Mouse (Mus musculus) midbrain, embryonic 14.5 days (tissue): Measurements from ENCODE around the gene Fam83d. TPM values are rescaled to one million over a fixed set of nuclear protein-coding genes. Genes with fewer than 3 reads are reported as not detected.
A peak's percentile ranks its signal among the peaks of the same experiment; 100 is the strongest.

Source experiments
- ATAC-seq: fragments of 200-750 bp; cut with Nextera tagmentation; 2 replicates; pipeline ENCODE4 v1.8.0; 2017; ENCODE audit warnings: moderate number of reproducible peaks, moderate library complexity; ENCODE audit not compliant: low FRiP score, low TSS enrichment
- DNase-seq: peaks from one replicate; pipeline ENCODE4 v3.0.0-alpha.2; 2015
- H3K27ac ChIP-seq: fragments of 300-500 bp; sonication (generic); replicated peaks from 2 replicates; pipeline ENCODE4 v1.5.1; 2014; ENCODE audit warnings: mild to moderate bottlenecking, low read depth, low read length, moderate library complexity
- H3K27me3 ChIP-seq: fragments of 300-500 bp; sonication (generic); 2 replicates; pipeline ENCODE4 v1.6.1; 2014; ENCODE audit warnings: low read length, control low read depth, mixed read lengths; ENCODE audit not compliant: control insufficient read depth, insufficient read depth
- H3K36me3 ChIP-seq: fragments of 300-500 bp; sonication (generic); 2 replicates; pipeline ENCODE4 v1.6.1; 2014; ENCODE audit warnings: low read length, control low read depth; ENCODE audit not compliant: control insufficient read depth, insufficient read depth
- H3K4me1 ChIP-seq: fragments of 300-500 bp; sonication (generic); 2 replicates; pipeline ENCODE4 v1.6.1; 2014; ENCODE audit warnings: mild to moderate bottlenecking, antibody characterized with exemption, low read length, control low read depth; ENCODE audit not compliant: control insufficient read depth, insufficient read depth
- H3K4me2 ChIP-seq: fragments of 300-500 bp; sonication (generic); 2 replicates; pipeline ENCODE4 v1.6.1; 2014; ENCODE audit warnings: mild to moderate bottlenecking, low read length, moderate library complexity
- H3K4me3 ChIP-seq: fragments of 300-500 bp; sonication (generic); replicated peaks from 2 replicates; pipeline ENCODE4 v1.5.1; 2014; ENCODE audit warnings: low read depth, low read length
- H3K9ac ChIP-seq: fragments of 300-500 bp; sonication (generic); replicated peaks from 2 replicates; pipeline ENCODE4 v1.6.1; 2014; ENCODE audit warnings: mild to moderate bottlenecking, low read length, moderate library complexity
- H3K9me3 ChIP-seq: fragments of 300-500 bp; sonication (generic); 2 replicates; pipeline ENCODE4 v1.6.1; 2016; ENCODE audit warnings: low read length, control low read depth, mixed read lengths; ENCODE audit not compliant: control insufficient read depth
- WGBS: fragments of 180-500 bp; shearing (Covaris S2); extraction: QIAGEN DNeasy Blood & Tissue Kit; methylation state at CpG from one replicate; pipeline ENCODE4 v1.1.7; 2014; 5-methylcytosine and 5-hydroxymethylcytosine counted together
- microRNA-seq: library from miRNA; unstranded; fragments of <30 nt; microRNA quantifications from one replicate; pipeline ENCODE4, GENCODE M21; 2016
- polyA plus RNA-seq: library from polyadenylated mRNA; unstranded; fragments of >200 nt; fragmentation: Nextera tagmentation; extraction: Ambion mirVana; gene quantifications from 2 replicates; pipeline ENCODE4 v1.2.1, GENCODE M21; 2014

Gene Fam83d
- polyA plus RNA-seq, 1 experiment from 2014 or later = 11.7 TPM

DNA sequence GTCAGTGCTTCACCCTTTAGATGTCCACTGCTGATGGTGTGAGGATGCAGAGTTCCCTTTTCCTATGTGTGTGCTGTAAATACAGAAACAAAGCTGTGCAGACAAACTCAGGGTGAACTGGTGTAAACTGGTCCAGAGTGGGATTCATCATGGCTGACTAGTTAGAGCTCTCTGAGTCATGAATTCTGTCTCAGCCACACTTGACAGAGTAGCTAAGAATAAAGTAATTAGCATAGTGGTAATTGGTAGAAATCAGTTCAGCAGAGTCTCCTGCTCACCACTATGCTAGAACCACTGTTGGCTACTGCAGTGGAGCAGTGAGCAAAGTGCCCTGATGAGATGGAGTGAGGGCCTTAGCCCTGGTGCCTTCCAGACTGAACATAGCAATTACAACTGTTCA, 47.8 kb downstream of the Fam83d start:
- Histone ChIP-seq H3K36me3 (peaks cover 31% of the 10 kb centered on the region), H3K4me1 (no peaks in the 10 kb centered on the region), H3K9ac (no peak overlapping the region), H3K4me3 (no peak overlapping the region), H3K27me3 (no peaks in the 10 kb centered on the region), H3K27ac (no peak overlapping the region), H3K4me2 (no peak overlapping the region), H3K9me3 (no peaks in the 10 kb centered on the region)
- DNase-seq (no peak), ATAC-seq (no peak)

GRCm38 (mm10) chr2:158816239-158816638, 48.3 kb downstream of the Fam83d start:
- H3K4me1 ChIP-seq = no peaks in the 10 kb centered on the region
- ATAC-seq (no peak), DNase-seq (no peak)
- H3K9me3 ChIP-seq = no peaks in the 10 kb centered on the region
- WGBS = 97% methylated on average over 4 of the region's 4 CpGs
- H3K36me3 ChIP-seq = peaks cover 31% of the 10 kb centered on the region
- H3K4me3 ChIP-seq = no peak overlapping the region
- no peak overlapping the region for H3K9ac ChIP-seq
- H3K27me3 ChIP-seq = no peaks in the 10 kb centered on the region
- no peak overlapping the region for H3K27ac ChIP-seq
- H3K4me2 ChIP-seq = no peak overlapping the region

- DNase-seq = no peak
- peaks cover 36% of the 10 kb centered on the region for H3K36me3 ChIP-seq
Observed at GRCm38 (mm10) chr2:158817708-158818107, 49.8 kb downstream of the Fam83d start.

DNA sequence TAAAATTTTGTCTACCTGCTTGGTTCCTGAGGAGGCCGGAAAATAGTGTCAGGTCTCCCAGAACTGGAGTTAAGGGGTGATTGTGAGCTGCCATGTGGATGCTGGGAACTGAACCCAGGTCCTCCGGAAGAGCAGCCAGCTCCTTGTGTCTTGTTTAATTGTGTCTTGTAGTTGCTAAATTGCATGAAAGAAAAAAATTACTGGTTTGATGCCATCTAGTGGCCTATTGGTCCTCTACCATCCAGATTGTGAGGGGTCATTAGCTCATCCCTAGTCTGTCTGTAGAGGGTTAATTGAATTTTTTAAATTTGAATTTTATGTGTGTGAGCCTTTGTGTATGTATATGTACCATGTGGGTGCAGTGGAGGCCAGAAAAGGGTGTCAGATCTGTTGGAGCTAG, 60.2 kb downstream of the Fam83d start:
- Histone ChIP-seq H3K27me3 (no peaks in the 10 kb centered on the region), H3K4me1 (no peaks in the 10 kb centered on the region), H3K36me3 (peaks cover 34% of the 10 kb centered on the region), H3K9ac (no peak overlapping the region), H3K27ac (no peak overlapping the region), H3K9me3 (no peaks in the 10 kb centered on the region), H3K4me2 (no peak overlapping the region), H3K4me3 (no peak overlapping the region)
- no peak for ATAC-seq
- 88% methylated on average over 2 of the region's 2 CpGs for WGBS
- no peak for DNase-seq

More at GRCm38 (mm10) chr2:158817708-158818107, 49.8 kb downstream of the Fam83d start:
- Histone ChIP-seq H3K27me3 (no peaks in the 10 kb centered on the region), H3K9ac (no peak overlapping the region), H3K4me1 (no peaks in the 10 kb centered on the region), H3K27ac (no peak overlapping the region), H3K4me2 (no peak overlapping the region), H3K9me3 (no peaks in the 10 kb centered on the region), H3K4me3 (no peak overlapping the region)
- no peak for ATAC-seq
- 92% methylated on average over 8 of the region's 8 CpGs for WGBS

DNA sequence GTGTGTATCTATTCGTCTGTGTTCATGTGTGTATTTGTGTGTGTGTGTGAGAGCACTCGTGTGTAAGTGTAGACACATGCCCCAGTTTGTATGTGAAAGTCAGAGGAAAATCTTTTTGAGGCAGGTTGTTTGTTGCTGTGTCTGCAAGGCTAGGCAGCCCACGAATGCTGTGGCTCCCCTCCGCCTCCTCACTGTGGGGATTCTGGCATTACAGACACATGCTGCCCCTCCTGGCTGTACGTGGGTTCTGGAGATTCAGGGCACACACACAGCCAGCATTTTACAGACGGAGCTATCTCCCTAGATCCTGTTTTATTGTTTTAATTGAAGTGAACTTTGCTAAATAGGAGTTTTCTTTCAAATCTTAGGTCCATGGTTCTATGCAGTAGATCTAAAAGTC, 61.9 kb downstream of the Fam83d start:
- 79% methylated on average over 6 of the region's 6 CpGs for WGBS
- ATAC-seq = no peak

GRCm38 (mm10) chr2:158833221-158833620, 65.3 kb downstream of the Fam83d start:
- no peak overlapping the region for H3K4me2 ChIP-seq
- WGBS = 73% methylated on average over 5 of the region's 5 CpGs
- peaks cover 5% of the 10 kb centered on the region; the same call in 1 of the 2 replicates for H3K4me1 ChIP-seq
- H3K36me3 ChIP-seq = peaks cover 48% of the 10 kb centered on the region
- H3K9me3 ChIP-seq = no peaks in the 10 kb centered on the region
- no peak overlapping the region for H3K9ac ChIP-seq
- ATAC-seq (no peak), DNase-seq (peak; percentile 11)
- no peaks in the 10 kb centered on the region for H3K27me3 ChIP-seq
- H3K4me3 ChIP-seq = no peak overlapping the region
- no peak overlapping the region for H3K27ac ChIP-seq

More for the DNA sequence above, 61.9 kb downstream of the Fam83d start:
- Histone ChIP-seq H3K9ac (no peak overlapping the region), H3K9me3 (no peaks in the 10 kb centered on the region), H3K4me1 (peaks cover 5% of the 10 kb centered on the region; the same call in 1 of the 2 replicates), H3K36me3 (peaks cover 43% of the 10 kb centered on the region), H3K4me3 (no peak overlapping the region), H3K27me3 (no peaks in the 10 kb centered on the region), H3K27ac (no peak overlapping the region), H3K4me2 (no peak overlapping the region)
- no peak for DNase-seq

DNA sequence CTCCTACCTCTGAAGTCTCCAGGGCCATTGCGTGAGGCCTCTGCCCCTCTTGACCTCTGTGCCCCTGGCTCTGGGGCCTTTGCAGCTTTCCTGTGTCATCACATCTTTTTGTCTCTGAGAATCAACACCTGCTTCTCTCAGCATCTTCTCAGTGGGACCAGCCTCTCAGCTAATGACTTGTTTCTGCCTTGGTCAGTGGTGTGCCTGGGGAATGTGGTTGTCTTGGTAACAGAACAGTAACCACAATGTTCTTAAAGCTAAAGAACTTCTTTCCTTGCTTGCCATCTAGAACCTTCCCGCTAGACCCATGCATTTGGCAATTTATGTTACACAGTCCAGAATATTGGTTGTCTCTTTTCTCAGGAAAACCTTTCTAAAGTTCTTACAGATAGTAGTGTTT, 65.8 kb downstream of the Fam83d start:
- peaks cover 48% of the 10 kb centered on the region for H3K36me3 ChIP-seq
- H3K27ac ChIP-seq = no peak overlapping the region
- no peaks in the 10 kb centered on the region for H3K9me3 ChIP-seq
- no peak overlapping the region for H3K4me2 ChIP-seq
- peak; percentile 23 for DNase-seq
- H3K27me3 ChIP-seq = no peaks in the 10 kb centered on the region
- H3K4me3 ChIP-seq = no peak overlapping the region
- H3K9ac ChIP-seq = no peak overlapping the region
- peaks cover 5% of the 10 kb centered on the region; the same call in 1 of the 2 replicates for H3K4me1 ChIP-seq
- WGBS = 70% methylated on average over 2 of the region's 2 CpGs
- no peak for ATAC-seq

Small RNA genes lying within 50 kb of the gene (microRNA-seq; reads per million reads assigned to microRNA genes)
- not detected for gene Gm26141

Other genes starting within 250 kb of the Fam83d start
- 7.6 and 8.6 TPM in 2 replicates for gene Slc32a1, start 157.3 kb upstream of the Fam83d start, polyA plus RNA-seq
- gene Actr5, start 143.2 kb upstream of the Fam83d start, polyA plus RNA-seq = 13.9 and 14.8 TPM in 2 replicates
- gene Ppp1r16b, start 102.7 kb upstream of the Fam83d start, polyA plus RNA-seq = 16.1 and 21.0 TPM in 2 replicates
- gene Dhx35, start 26.7 kb downstream of the Fam83d start, polyA plus RNA-seq = 15.0 and 15.5 TPM in 2 replicates